Mouse (Mus musculus) stomach, embryonic 14.5 days (tissue): ENCODE data around the gene Patj. TPM values are rescaled to one million over a fixed set of nuclear protein-coding genes. Genes with fewer than 3 reads are reported as not detected.

Experiments
- ATAC-seq: fragments of 200-750 bp; cut with Nextera tagmentation; 2 replicates; pipeline ENCODE4 v1.8.0; 2017; ENCODE audit warnings: low read depth, moderate TSS enrichment; ENCODE audit not compliant: insufficient number of reproducible peaks, insufficient read depth, low FRiP score
- H3K27ac ChIP-seq: fragments of 300-500 bp; sonication (generic); 2 replicates; pipeline ENCODE4 v1.5.1; 2014; ENCODE audit warnings: mild to moderate bottlenecking, low read length, moderate library complexity, mixed read lengths
- H3K27me3 ChIP-seq: fragments of 300-500 bp; sonication (generic); 2 replicates; pipeline ENCODE4 v1.6.1; 2014; ENCODE audit warnings: low read length, control low read depth, mixed read lengths; ENCODE audit not compliant: control insufficient read depth, insufficient read depth
- H3K36me3 ChIP-seq: fragments of 300-500 bp; sonication (generic); 2 replicates; pipeline ENCODE4 v1.6.1; 2014; ENCODE audit warnings: mild to moderate bottlenecking, control low read depth, low read length, moderate library complexity, mixed read lengths; ENCODE audit not compliant: control insufficient read depth, insufficient read depth
- H3K4me1 ChIP-seq: fragments of 300-500 bp; sonication (generic); 2 replicates; pipeline ENCODE4 v1.6.1; 2014; ENCODE audit warnings: low read length, control low read depth, mixed read lengths; ENCODE audit not compliant: control insufficient read depth, insufficient read depth
- H3K4me2 ChIP-seq: fragments of 300-500 bp; sonication (generic); replicated peaks from 2 replicates; pipeline ENCODE4 v1.6.1; 2014; ENCODE audit warnings: low read depth, low read length, control low read depth
- H3K4me3 ChIP-seq: fragments of 300-500 bp; sonication (generic); 2 replicates; pipeline ENCODE4 v1.5.1; 2014; ENCODE audit warnings: low read depth, low read length, control low read depth
- H3K9ac ChIP-seq: fragments of 300-500 bp; sonication (generic); replicated peaks from 2 replicates; pipeline ENCODE4 v1.6.1; 2014; ENCODE audit warnings: low read depth, mild to moderate bottlenecking, control low read depth, low read length, moderate library complexity, mixed read lengths
- H3K9me3 ChIP-seq: fragments of 300-500 bp; sonication (generic); 2 replicates; pipeline ENCODE4 v1.6.1; 2016; ENCODE audit warnings: low read depth, low read length, control low read depth; ENCODE audit not compliant: control insufficient read depth
- WGBS: fragments of 180-500 bp; shearing (Covaris S2); extraction: QIAGEN DNeasy Blood & Tissue Kit; methylation state at CpG from one replicate; pipeline ENCODE4 v1.1.7; 2014; 5-methylcytosine and 5-hydroxymethylcytosine counted together
- polyA plus RNA-seq: library from polyadenylated mRNA; unstranded; fragments of >200 nt; fragmentation: Nextera tagmentation; extraction: Ambion mirVana; gene quantifications from 2 replicates; pipeline ENCODE4 v1.2.1, GENCODE M21; 2014

The Patj gene
- polyA plus RNA-seq, 1 experiment from 2014 or later = 28.0 TPM

GRCm38 (mm10) chr4:98677506-98677905 lies 281.9 kb downstream of the Patj start:
- Histone ChIP-seq H3K27ac (no peak overlapping the region), H3K9ac (no peak overlapping the region), H3K36me3 (no peaks in the 10 kb centered on the region), H3K4me1 (no peaks in the 10 kb centered on the region), H3K4me3 (no peak overlapping the region), H3K4me2 (no peak overlapping the region), H3K27me3 (no peaks in the 10 kb centered on the region), H3K9me3 (no peaks in the 10 kb centered on the region)
- ATAC-seq = no peak
- 43% methylated on average over 9 of the region's 9 CpGs for WGBS

- H3K4me2 ChIP-seq = no peak overlapping the region
- H3K27me3 ChIP-seq = no peaks in the 10 kb centered on the region
- no peaks in the 10 kb centered on the region for H3K4me1 ChIP-seq
- no peak overlapping the region for H3K9ac ChIP-seq
- no peaks in the 10 kb centered on the region; the same call in 1 of the 2 replicates for H3K36me3 ChIP-seq
- H3K27ac ChIP-seq = no peak overlapping the region
- no peak overlapping the region for H3K4me3 ChIP-seq
- H3K9me3 ChIP-seq = 0 out of 2 replicates have a peak, but pooled peaks cover 6% of the 10 kb centered on the region
- WGBS = 88% methylated on average over 11 of the region's 11 CpGs
- no peak for ATAC-seq
Measured at GRCm38 (mm10) chr4:98686678-98687267, 291.2 kb downstream of the Patj start.

- ATAC-seq = no peak
- Histone ChIP-seq H3K4me3 (no peak overlapping the region), H3K9me3 (0 out of 2 replicates have a peak, but pooled peaks cover 6% of the 10 kb centered on the region), H3K27me3 (no peaks in the 10 kb centered on the region), H3K4me1 (no peaks in the 10 kb centered on the region), H3K4me2 (no peak overlapping the region), H3K36me3 (no peaks in the 10 kb centered on the region; the same call in 1 of the 2 replicates), H3K9ac (no peak overlapping the region), H3K27ac (no peak overlapping the region)
- 73% methylated on average over 11 of the region's 11 CpGs for WGBS
Measured at GRCm38 (mm10) chr4:98688116-98688515, 292.5 kb downstream of the Patj start.

GRCm38 (mm10) chr4:98688520-98688919 lies 292.9 kb downstream of the Patj start:
- no peak overlapping the region for H3K4me2 ChIP-seq
- no peaks in the 10 kb centered on the region for H3K27me3 ChIP-seq
- H3K9me3 ChIP-seq = 0 out of 2 replicates have a peak, but pooled peaks cover 6% of the 10 kb centered on the region
- 70% methylated on average over 9 of the region's 9 CpGs for WGBS
- no peak overlapping the region for H3K9ac ChIP-seq
- no peak for ATAC-seq
- no peak overlapping the region for H3K4me3 ChIP-seq
- no peaks in the 10 kb centered on the region; the same call in 1 of the 2 replicates for H3K36me3 ChIP-seq
- no peaks in the 10 kb centered on the region for H3K4me1 ChIP-seq
- no peak overlapping the region for H3K27ac ChIP-seq

- H3K4me1 ChIP-seq = no peaks in the 10 kb centered on the region
- no peak overlapping the region for H3K4me3 ChIP-seq
- H3K9me3 ChIP-seq = 0 out of 2 replicates have a peak, but pooled peaks cover 6% of the 10 kb centered on the region
- no peak overlapping the region for H3K9ac ChIP-seq
- no peaks in the 10 kb centered on the region for H3K27me3 ChIP-seq
- no peaks in the 10 kb centered on the region; the same call in 1 of the 2 replicates for H3K36me3 ChIP-seq
- H3K27ac ChIP-seq = no peak overlapping the region
- WGBS = 95% methylated on average over 1 of the region's 1 CpGs
- no peak overlapping the region for H3K4me2 ChIP-seq
- no peak for ATAC-seq
Measured at GRCm38 (mm10) chr4:98689988-98690387, 294.4 kb downstream of the Patj start.

- H3K4me1 ChIP-seq = no peaks in the 10 kb centered on the region
- H3K27me3 ChIP-seq = no peaks in the 10 kb centered on the region
- no peak overlapping the region for H3K4me3 ChIP-seq
- no peak overlapping the region for H3K4me2 ChIP-seq
- ATAC-seq = no peak
- H3K36me3 ChIP-seq = no peaks in the 10 kb centered on the region
- WGBS = 31% methylated on average over 9 of the region's 9 CpGs
- no peak overlapping the region for H3K27ac ChIP-seq
- H3K9ac ChIP-seq = no peak overlapping the region
- H3K9me3 ChIP-seq = 0 out of 2 replicates have a peak, but pooled peaks cover 6% of the 10 kb centered on the region
Measured at GRCm38 (mm10) chr4:98693465-98694185, 298.0 kb downstream of the Patj start.

- ATAC-seq = no peak
- Histone ChIP-seq H3K4me1 (peaks cover 4% of the 10 kb centered on the region; the same call in 1 of the 2 replicates), H3K4me3 (no peak overlapping the region), H3K9ac (no peak overlapping the region), H3K4me2 (no peak overlapping the region), H3K27me3 (no peaks in the 10 kb centered on the region), H3K27ac (no peak overlapping the region), H3K36me3 (no peaks in the 10 kb centered on the region), H3K9me3 (no peaks in the 10 kb centered on the region)
- 77% methylated on average over 4 of the region's 4 CpGs for WGBS
Measured at GRCm38 (mm10) chr4:98697932-98698331, 302.3 kb downstream of the Patj start.

- WGBS = 59% methylated on average over 3 of the region's 3 CpGs
- no peaks in the 10 kb centered on the region for H3K9me3 ChIP-seq
- H3K27me3 ChIP-seq = no peaks in the 10 kb centered on the region
- no peak overlapping the region for H3K4me2 ChIP-seq
- no peak overlapping the region for H3K27ac ChIP-seq
- no peak overlapping the region for H3K4me3 ChIP-seq
- H3K4me1 ChIP-seq = peaks cover 4% of the 10 kb centered on the region; the same call in 1 of the 2 replicates
- no peak overlapping the region for H3K9ac ChIP-seq
- no peaks in the 10 kb centered on the region for H3K36me3 ChIP-seq
- ATAC-seq = no peak
Measured at GRCm38 (mm10) chr4:98698921-98699320, 303.3 kb downstream of the Patj start.
